Mouse (Mus musculus) ES-E14 (cell line): ENCODE measurements around the gene Flt3l.

Experiments
- ZC3H11A ChIP-seq: IDR thresholded peaks from 2 replicates; pipeline ENCODE4 v1.6.1; 2012; ENCODE audit warnings: low read depth, mild to moderate bottlenecking, inconsistent platforms, low read length, borderline replicate concordance
- ZNF384 ChIP-seq: IDR thresholded peaks from 2 replicates; pipeline ENCODE4 v1.6.1; 2012; ENCODE audit warnings: low read depth, low read length, inconsistent platforms

GRCm38 (mm10) chr7:45118336-45118735, 17.9 kb downstream of the Flt3l start:
- TF ChIP-seq ZNF384 (peak; percentile 5; the same call in 1 of the 2 replicates), ZC3H11A (no peak)
